In the genomic region with DNA sequence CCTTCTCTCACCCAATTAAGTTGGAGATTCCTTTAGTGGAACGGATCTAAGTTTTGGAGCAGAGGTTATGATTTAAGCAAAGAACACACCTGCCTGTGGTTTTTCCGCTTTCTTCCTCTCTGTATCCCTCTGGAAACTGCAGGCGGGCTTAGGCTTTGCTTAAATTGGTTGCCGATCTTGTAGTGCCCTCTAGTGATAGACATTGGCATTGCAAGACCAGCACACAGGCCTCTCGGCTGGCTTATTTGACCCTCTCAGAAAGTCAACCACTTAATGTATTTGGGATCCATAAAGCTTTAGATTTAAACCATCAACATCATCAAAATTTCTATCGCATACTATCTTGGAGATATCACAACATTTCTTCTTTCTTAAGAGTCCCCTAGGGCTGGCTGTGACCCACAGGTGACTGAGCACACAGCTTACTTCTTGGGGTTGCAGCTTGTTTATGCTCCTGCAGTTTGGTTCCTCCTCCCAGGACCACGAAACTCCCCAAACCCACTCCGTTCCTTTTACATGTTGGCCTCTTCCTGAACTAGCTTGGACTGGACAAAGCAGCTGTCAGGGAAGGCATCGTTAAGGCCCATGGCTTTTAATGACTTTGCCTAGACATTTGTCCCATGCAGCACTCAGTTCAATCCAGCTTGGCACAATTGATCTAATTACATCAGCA, we compare ENCODE assay signal across 8 mouse cellular contexts.
DNase-seq lines count a peak whose midpoint lies in the region; ATAC-seq lines count a peak whose summit lies in the region.

No protein-coding gene starts in this region.

- peaks cover 5% of the 10 kb centered on the region; the same call in 1 of the 2 replicates for H3K4me1 ChIP-seq in midbrain, embryonic 16.5 days (ENCODE audit: control insufficient read depth, insufficient read depth, low read length)

- H3K4me2 ChIP-seq in midbrain, embryonic 16.5 days (ENCODE audit: low read length): peak overlapping the region; percentile 32

- H3K4me3 ChIP-seq in midbrain, embryonic 16.5 days (ENCODE audit: low read depth, low read length): no peak overlapping the region

- peak; percentile 82 for ATAC-seq in midbrain, embryonic 16.5 days

- H3K36me3 ChIP-seq in midbrain, embryonic 16.5 days (ENCODE audit: control insufficient read depth, insufficient read depth, low read length): no peaks in the 10 kb centered on the region

- H3K9me3 ChIP-seq in midbrain, embryonic 16.5 days (replicated peaks; ENCODE audit: control insufficient read depth, low read length, poor library complexity, severe bottlenecking): no peaks in the 10 kb centered on the region

- intact Hi-C loops in left cerebral cortex, postnatal 4 days (cut with DNase I): loop anchor here (1.0 to 5.0 kb wide), 3 partner anchors 162 to 535 kb away; partner anchors contain the start of gene Gna14

- no peak overlapping the region for H3K9ac ChIP-seq in midbrain, embryonic 16.5 days (ENCODE audit: low read depth, low read length)

- WGBS in midbrain, embryonic 16.5 days: 12% methylated on average over 9 of the region's 9 CpGs

- H3K27me3 ChIP-seq in midbrain, embryonic 16.5 days (ENCODE audit: control insufficient read depth, insufficient read depth, low read depth, low read length): no peaks in the 10 kb centered on the region

- peak; percentile 94 for DNase-seq in 3T3-L1 (ENCODE audit: low read depth, low spot score)
- peak; percentile 73 for DNase-seq in adrenal gland, adult 2 months
- peak; percentile 80 for DNase-seq in embryo, embryonic 11.5 days (ENCODE audit: low read depth, low spot score)
- DNase-seq in gastrocnemius, postnatal 4 days (ENCODE audit: low spot score in 2 of 2): peak; percentile 43 to 71
- peak; percentile 57 for DNase-seq in kidney, adult 11 months
- DNase-seq in left cerebral cortex, postnatal 4 days: peak; percentile 69
- DNase-seq in spleen, postnatal 10 days (ENCODE audit: low spot score in 2 of 2): peak; percentile 53 to 65

- no peak overlapping the region for H3K27ac ChIP-seq in midbrain, embryonic 16.5 days (ENCODE audit: low read length)
